Mouse (Mus musculus) neural tube, embryonic 13.5 days (tissue): ENCODE measurements around the gene Obscn. TPM values are rescaled to one million over a fixed set of nuclear protein-coding genes. Genes with fewer than 3 reads are reported as not detected.
A peak's percentile ranks its signal among the peaks of the same experiment; 100 is the strongest.

Experiments
- ATAC-seq: fragments of 200-750 bp; cut with Nextera tagmentation; 2 replicates; pipeline ENCODE4 v1.8.0; 2017; ENCODE audit warnings: low read depth, mild to moderate bottlenecking, moderate TSS enrichment, moderate library complexity
- H3K27ac ChIP-seq: fragments of 300-500 bp; sonication (generic); replicated peaks from 2 replicates; pipeline ENCODE4 v1.5.1; 2015; ENCODE audit warnings: moderate library complexity, mild to moderate bottlenecking, inconsistent platforms
- H3K27me3 ChIP-seq: fragments of 300-500 bp; sonication (generic); 2 replicates; pipeline ENCODE4 v1.6.1; 2015; ENCODE audit warnings: mild to moderate bottlenecking, inconsistent platforms
- H3K36me3 ChIP-seq: fragments of 300-500 bp; sonication (generic); 2 replicates; pipeline ENCODE4 v1.6.1; 2015; ENCODE audit warnings: mild to moderate bottlenecking, inconsistent platforms
- H3K4me1 ChIP-seq: fragments of 300-500 bp; sonication (generic); replicated peaks from 2 replicates; pipeline ENCODE4 v1.6.1; 2015; ENCODE audit warnings: inconsistent platforms
- H3K4me2 ChIP-seq: fragments of 300-500 bp; sonication (generic); 2 replicates; pipeline ENCODE4 v1.6.1; 2015; ENCODE audit warnings: inconsistent platforms, mild to moderate bottlenecking, moderate library complexity
- H3K4me3 ChIP-seq: fragments of 300-500 bp; sonication (generic); 2 replicates; pipeline ENCODE4 v1.5.1; 2015; ENCODE audit warnings: mild to moderate bottlenecking, inconsistent platforms
- H3K9ac ChIP-seq: fragments of 300-500 bp; sonication (generic); 2 replicates; pipeline ENCODE4 v1.6.1; 2015; ENCODE audit warnings: moderate library complexity, mild to moderate bottlenecking, inconsistent platforms
- H3K9me3 ChIP-seq: fragments of 300-500 bp; sonication (generic); 2 replicates; pipeline ENCODE4 v1.6.1; 2016; ENCODE audit warnings: inconsistent platforms
- WGBS: fragments of 180-500 bp; shearing (Covaris S2); methylation state at CpG from one replicate; pipeline ENCODE4 v1.1.7; 2015; 5-methylcytosine and 5-hydroxymethylcytosine counted together
- polyA plus RNA-seq: library from polyadenylated mRNA; unstranded; fragments of >200 nt; fragmentation: Nextera tagmentation; extraction: Ambion mirVana; gene quantifications from 2 replicates; pipeline ENCODE4 v1.2.1, GENCODE M21; 2015

Obscn gene
- polyA plus RNA-seq, 1 experiment from 2014 or later: 0.27 TPM

GRCm38 (mm10) chr11:59026411-59026810, 109.8 kb downstream of the Obscn start:
- Histone ChIP-seq H3K9me3 (no peaks in the 10 kb centered on the region), H3K4me3 (no peak overlapping the region), H3K9ac (no peak overlapping the region), H3K36me3 (no peaks in the 10 kb centered on the region), H3K4me1 (no peaks in the 10 kb centered on the region), H3K4me2 (no peak overlapping the region), H3K27me3 (no peaks in the 10 kb centered on the region), H3K27ac (no peak overlapping the region)
- ATAC-seq: no peak
- WGBS: 61% methylated on average over 6 of the region's 6 CpGs

GRCm38 (mm10) chr11:59015052-59015451, 121.2 kb downstream of the Obscn start:
- no peak for ATAC-seq
- 41% methylated on average over 9 of the region's 9 CpGs for WGBS
- Histone ChIP-seq H3K27me3 (no peaks in the 10 kb centered on the region), H3K4me1 (no peaks in the 10 kb centered on the region), H3K27ac (no peak overlapping the region), H3K4me2 (no peak overlapping the region), H3K36me3 (no peaks in the 10 kb centered on the region), H3K9me3 (no peaks in the 10 kb centered on the region), H3K9ac (no peak overlapping the region), H3K4me3 (no peak overlapping the region)

GRCm38 (mm10) chr11:59002327-59003079, 133.7 kb downstream of the Obscn start:
- no peak for ATAC-seq
- no peaks in the 10 kb centered on the region for H3K36me3 ChIP-seq
- WGBS: 88% methylated on average over 7 of the region's 7 CpGs
- H3K27ac ChIP-seq: no peak overlapping the region
- H3K4me2 ChIP-seq: no peak overlapping the region
- H3K9me3 ChIP-seq: no peaks in the 10 kb centered on the region
- H3K4me1 ChIP-seq: no peaks in the 10 kb centered on the region
- no peak overlapping the region for H3K4me3 ChIP-seq
- H3K9ac ChIP-seq: no peak overlapping the region
- 0 out of 2 replicates have a peak, but pooled peaks cover 5% of the 10 kb centered on the region for H3K27me3 ChIP-seq

- no peaks in the 10 kb centered on the region for H3K9me3 ChIP-seq
- H3K4me2 ChIP-seq: no peak overlapping the region
- H3K36me3 ChIP-seq: no peaks in the 10 kb centered on the region
- peaks cover 10% of the 10 kb centered on the region for H3K27me3 ChIP-seq
- no peak for ATAC-seq
- 87% methylated on average over 21 of the region's 21 CpGs for WGBS
- H3K4me1 ChIP-seq: no peaks in the 10 kb centered on the region
- H3K4me3 ChIP-seq: no peak overlapping the region
- H3K27ac ChIP-seq: no peak overlapping the region
- H3K9ac ChIP-seq: no peak overlapping the region
These were observed 135.6 kb downstream of the Obscn start for GRCm38 (mm10) chr11:59000635-59001034.

- no peak overlapping the region for H3K4me2 ChIP-seq
- no peaks in the 10 kb centered on the region for H3K36me3 ChIP-seq
- no peak overlapping the region for H3K27ac ChIP-seq
- H3K4me1 ChIP-seq: peaks cover 2% of the 10 kb centered on the region
- H3K9me3 ChIP-seq: no peaks in the 10 kb centered on the region
- no peak overlapping the region for H3K4me3 ChIP-seq
- WGBS: 76% methylated on average over 6 of the region's 6 CpGs
- H3K9ac ChIP-seq: no peak overlapping the region
- peaks cover 18% of the 10 kb centered on the region for H3K27me3 ChIP-seq
- ATAC-seq: no peak
These were observed 136.4 kb downstream of the Obscn start for GRCm38 (mm10) chr11:58999830-59000229.

GRCm38 (mm10) chr11:58999158-58999557, 137.0 kb downstream of the Obscn start:
- WGBS: 58% methylated on average over 11 of the region's 11 CpGs
- Histone ChIP-seq H3K4me1 (peaks cover 9% of the 10 kb centered on the region), H3K9me3 (no peaks in the 10 kb centered on the region), H3K36me3 (no peaks in the 10 kb centered on the region), H3K27ac (no peak overlapping the region), H3K9ac (no peak overlapping the region), H3K27me3 (peaks cover 24% of the 10 kb centered on the region), H3K4me3 (no peak overlapping the region), H3K4me2 (no peak overlapping the region)
- no peak for ATAC-seq

- Histone ChIP-seq H3K4me2 (no peak overlapping the region), H3K27ac (no peak overlapping the region), H3K27me3 (peaks cover 38% of the 10 kb centered on the region), H3K4me1 (peaks cover 10% of the 10 kb centered on the region), H3K36me3 (no peaks in the 10 kb centered on the region), H3K9ac (no peak overlapping the region), H3K4me3 (no peak overlapping the region), H3K9me3 (no peaks in the 10 kb centered on the region)
- 86% methylated on average over 5 of the region's 5 CpGs for WGBS
- no peak for ATAC-seq
These were observed 138.7 kb downstream of the Obscn start for GRCm38 (mm10) chr11:58997541-58997940.

- 54% methylated on average over 12 of the region's 12 CpGs for WGBS
- peaks cover 38% of the 10 kb centered on the region for H3K27me3 ChIP-seq
- no peak overlapping the region for H3K4me2 ChIP-seq
- H3K27ac ChIP-seq: no peak overlapping the region
- no peak overlapping the region for H3K4me3 ChIP-seq
- peaks cover 10% of the 10 kb centered on the region for H3K4me1 ChIP-seq
- no peaks in the 10 kb centered on the region for H3K9me3 ChIP-seq
- peaks cover 6% of the 10 kb centered on the region for H3K36me3 ChIP-seq
- ATAC-seq: no peak
- H3K9ac ChIP-seq: no peak overlapping the region
These were observed 140.3 kb downstream of the Obscn start for GRCm38 (mm10) chr11:58995807-58996370.

GRCm38 (mm10) chr11:58995061-58995806, 141.0 kb downstream of the Obscn start:
- Histone ChIP-seq H3K4me3 (peak overlapping the region; percentile 39; the same call in 1 of the 2 replicates), H3K27ac (no peak overlapping the region), H3K27me3 (peaks cover 38% of the 10 kb centered on the region), H3K4me2 (peak overlapping the region; percentile 62), H3K36me3 (peaks cover 12% of the 10 kb centered on the region), H3K9me3 (no peaks in the 10 kb centered on the region), H3K9ac (no peak overlapping the region), H3K4me1 (peaks cover 10% of the 10 kb centered on the region)
- no peak for ATAC-seq
- WGBS: 79% methylated on average over 9 of the region's 9 CpGs

- WGBS: 2% methylated on average over 34 of the region's 35 CpGs
These were observed 141.8 kb downstream of the Obscn start for GRCm38 (mm10) chr11:58994337-58994826.

GRCm38 (mm10) chr11:58993091-58993670, 143.0 kb downstream of the Obscn start:
- WGBS: 85% methylated on average over 6 of the region's 6 CpGs
- H3K4me2 ChIP-seq: no peak overlapping the region
- H3K27ac ChIP-seq: no peak overlapping the region
- no peak overlapping the region for H3K9ac ChIP-seq
- no peak overlapping the region for H3K4me3 ChIP-seq
- ATAC-seq: no peak
- H3K36me3 ChIP-seq: peaks cover 33% of the 10 kb centered on the region
- peaks cover 10% of the 10 kb centered on the region for H3K4me1 ChIP-seq
- no peaks in the 10 kb centered on the region for H3K9me3 ChIP-seq
- H3K27me3 ChIP-seq: peaks cover 38% of the 10 kb centered on the region

More at GRCm38 (mm10) chr11:58994337-58994826, 141.8 kb downstream of the Obscn start:
- H3K4me1 ChIP-seq: peaks cover 10% of the 10 kb centered on the region
- ATAC-seq: peak; percentile 64
- H3K4me2 ChIP-seq: peak overlapping the region; percentile 62
- H3K27ac ChIP-seq: no peak overlapping the region
- peak overlapping the region; percentile 65 for H3K9ac ChIP-seq
- H3K9me3 ChIP-seq: no peaks in the 10 kb centered on the region
- peaks cover 38% of the 10 kb centered on the region for H3K27me3 ChIP-seq
- peaks cover 21% of the 10 kb centered on the region for H3K36me3 ChIP-seq
- peak overlapping the region; percentile 39 for H3K4me3 ChIP-seq

GRCm38 (mm10) chr11:58991911-58992310, 144.3 kb downstream of the Obscn start:
- H3K9me3 ChIP-seq: no peaks in the 10 kb centered on the region
- H3K27ac ChIP-seq: no peak overlapping the region
- peaks cover 33% of the 10 kb centered on the region for H3K27me3 ChIP-seq
- no peak overlapping the region for H3K4me2 ChIP-seq
- no peak overlapping the region for H3K9ac ChIP-seq
- H3K4me3 ChIP-seq: no peak overlapping the region
- peaks cover 10% of the 10 kb centered on the region for H3K4me1 ChIP-seq
- H3K36me3 ChIP-seq: peaks cover 44% of the 10 kb centered on the region
- WGBS: 82% methylated on average over 3 of the region's 3 CpGs
- ATAC-seq: no peak
